Mouse (Mus musculus) megakaryocyte progenitor cell, adult 5-6 weeks (primary cell): Measurements from ENCODE around the gene Men1. TPM values are rescaled to one million over a fixed set of nuclear protein-coding genes. Genes with fewer than 3 reads are reported as not detected.
"Not testable (repeated sequence)": the region's sequence is repeated elsewhere in the genome, so short reads cannot be mapped to it uniquely, and the experiment has no call there.

Experiments used
- ATAC-seq: replicated peaks from 2 replicates; pipeline ENCODE4 v1.8.0; 2016; ENCODE audit warnings: mild to moderate bottlenecking, moderate TSS enrichment, inconsistent platforms; ENCODE audit not compliant: poor library complexity
- total RNA-seq, 2 experiments: library from RNA; stranded (forward) in 1 of 2; stranded (reverse) in 1 of 2; fragments of 157-497, 149-512 nt in 1 of 2; fragments of 200-1000 nt in 1 of 2; gene quantifications; 2 replicates each; pipeline versions ENCODE4 v1.2.3 to v1.2.4; 2015 to 2017

Gene Men1
- total RNA-seq, 2 experiments from 2014 or later = 23.6 to 27.9 TPM

DNA sequence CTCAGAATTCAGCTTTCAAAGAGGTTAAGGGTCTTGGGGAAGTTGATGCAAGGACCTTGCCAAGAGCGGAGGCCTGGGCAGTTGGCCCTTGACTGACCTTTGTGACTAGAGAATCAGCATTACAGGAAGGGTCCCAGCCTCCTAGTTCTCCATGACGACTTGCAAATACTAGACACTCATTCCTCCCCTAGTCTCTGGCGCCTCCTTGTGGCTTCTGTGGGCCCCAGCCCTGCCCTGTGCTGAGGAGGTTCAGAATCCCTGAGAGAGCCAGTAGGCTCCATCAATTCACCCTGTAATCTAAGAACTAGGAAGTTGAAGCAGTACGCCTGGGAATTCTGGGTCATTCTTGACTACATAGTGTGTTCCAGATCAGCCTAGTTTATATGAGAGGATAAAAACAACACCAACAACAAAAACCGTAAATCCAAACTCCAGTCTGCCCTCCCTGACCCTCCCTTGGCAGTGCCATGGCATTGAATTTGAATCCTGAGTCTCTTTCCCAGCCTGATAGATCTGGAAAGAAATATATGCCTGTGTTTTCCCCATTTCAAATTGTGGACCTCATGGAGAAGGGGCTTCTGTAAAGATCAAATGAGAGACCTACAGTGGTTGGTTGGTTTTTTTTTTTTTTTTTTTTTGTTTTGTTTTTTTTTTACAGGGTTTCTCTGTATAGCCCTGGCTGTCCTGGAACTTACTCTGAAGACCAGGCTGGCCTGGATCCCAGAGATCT, 29.8 kb upstream of the Men1 start:
- ATAC-seq = peak; percentile 54

DNA sequence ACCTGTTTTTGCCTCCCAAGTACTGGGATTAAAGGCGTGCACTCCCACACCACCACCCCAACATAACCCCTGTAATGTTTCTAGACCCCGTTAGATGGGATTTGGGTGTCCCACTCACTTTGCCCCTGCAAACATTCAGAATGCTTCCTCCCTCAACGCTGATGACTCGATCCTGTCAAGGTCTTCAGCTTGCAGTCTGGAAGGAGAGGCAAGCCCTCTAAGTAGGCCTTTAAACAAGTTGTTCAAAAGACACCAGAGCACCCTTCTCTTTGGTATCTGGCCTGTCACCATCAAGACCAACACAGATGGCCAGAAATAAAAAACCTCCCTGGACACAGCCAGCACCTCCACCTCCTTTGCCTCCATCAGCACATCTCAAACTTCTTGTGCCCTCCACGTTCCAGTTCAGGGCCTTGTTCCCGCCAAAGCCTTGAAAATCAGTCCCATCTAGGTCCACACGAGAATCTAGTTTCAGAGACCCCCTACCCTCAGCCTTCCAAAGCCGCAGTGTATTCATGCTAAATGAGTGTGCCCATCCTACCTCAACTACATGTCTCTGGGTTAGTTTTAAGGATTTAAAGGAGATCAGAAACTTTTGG, 29.2 kb upstream of the Men1 start:
- ATAC-seq = no peak

DNA sequence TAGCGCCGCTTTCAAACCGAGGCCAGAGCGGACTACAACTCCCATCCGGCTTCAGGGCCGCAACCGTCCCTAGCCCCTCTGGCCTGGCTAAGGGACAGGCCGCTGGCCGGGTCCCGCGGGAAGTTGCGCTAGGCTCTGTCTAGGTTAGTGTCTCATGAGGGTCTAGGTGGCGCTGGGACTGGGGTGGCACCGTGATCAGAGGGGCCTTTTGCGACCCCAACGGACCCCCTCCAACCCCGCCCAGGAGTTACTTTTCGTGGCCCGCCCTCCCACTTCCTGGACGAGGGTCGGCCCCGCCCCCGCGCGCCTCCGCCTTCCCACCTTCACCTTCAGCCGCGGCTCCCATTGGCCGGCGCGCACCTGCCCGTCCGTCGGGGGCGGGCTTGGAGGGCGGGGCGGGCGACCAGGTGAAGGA, 28.6 kb upstream of the Men1 start, which contains the start of gene Cdc42bpg:
Cdc42bpg (plus strand) TSS at position 320 of the 415 bp plus-strand sequence.
- peak; percentile 51 for ATAC-seq

- peak; percentile 77 for ATAC-seq
Measured at GRCm38 (mm10) chr19:6306586-6306985, 28.2 kb upstream of the Men1 start.

- no peak for ATAC-seq
Measured at GRCm38 (mm10) chr19:6307733-6308531, 26.8 kb upstream of the Men1 start.

GRCm38 (mm10) chr19:6310181-6310580, 24.6 kb upstream of the Men1 start:
- ATAC-seq = no peak

DNA sequence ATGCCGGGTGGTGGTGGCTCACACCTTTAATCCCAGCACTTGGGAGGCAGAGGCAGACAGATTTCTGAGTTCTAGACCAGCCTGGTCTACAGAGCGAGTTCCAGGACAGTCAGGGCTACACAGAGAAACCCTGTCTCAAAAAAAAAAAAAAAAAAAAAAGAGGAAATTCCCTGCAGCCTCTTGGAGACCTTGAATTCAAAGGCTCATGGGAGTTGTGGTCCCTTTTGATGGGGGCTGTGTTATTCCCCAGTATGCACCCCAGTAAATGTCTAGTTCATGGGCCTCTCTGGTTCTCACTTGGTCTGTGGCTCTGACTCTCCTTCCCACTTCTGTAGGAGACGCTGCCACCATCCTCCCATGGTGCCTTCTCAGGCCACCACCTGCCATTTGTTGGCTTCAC, 23.0 kb upstream of the Men1 start:
- ATAC-seq = not testable (repeated sequence)

DNA sequence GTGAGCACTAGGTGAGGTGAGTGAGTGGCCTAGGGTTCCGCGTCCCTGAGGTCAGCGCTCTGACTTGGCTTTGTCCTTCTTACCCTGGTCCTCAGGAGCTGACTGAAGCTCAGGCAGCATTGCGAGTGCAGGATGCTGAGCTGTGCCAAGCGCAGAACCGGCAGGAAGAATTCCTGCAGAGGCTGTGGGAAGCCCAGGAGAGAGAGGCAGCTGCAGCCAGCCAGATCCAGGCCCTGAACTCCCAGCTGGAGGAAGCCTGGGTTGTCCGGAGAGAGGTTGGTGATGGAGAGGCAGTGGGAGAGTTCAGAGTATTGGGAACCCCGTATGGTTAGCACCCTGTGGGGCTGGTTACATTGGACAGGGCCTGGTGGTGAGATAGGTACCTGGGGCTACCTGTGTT, 21.0 kb upstream of the Men1 start:
- no peak for ATAC-seq

- no peak for ATAC-seq
Measured at GRCm38 (mm10) chr19:6314513-6314912, 20.3 kb upstream of the Men1 start.

GRCm38 (mm10) chr19:6315573-6315972, 19.2 kb upstream of the Men1 start:
- ATAC-seq = no peak

DNA sequence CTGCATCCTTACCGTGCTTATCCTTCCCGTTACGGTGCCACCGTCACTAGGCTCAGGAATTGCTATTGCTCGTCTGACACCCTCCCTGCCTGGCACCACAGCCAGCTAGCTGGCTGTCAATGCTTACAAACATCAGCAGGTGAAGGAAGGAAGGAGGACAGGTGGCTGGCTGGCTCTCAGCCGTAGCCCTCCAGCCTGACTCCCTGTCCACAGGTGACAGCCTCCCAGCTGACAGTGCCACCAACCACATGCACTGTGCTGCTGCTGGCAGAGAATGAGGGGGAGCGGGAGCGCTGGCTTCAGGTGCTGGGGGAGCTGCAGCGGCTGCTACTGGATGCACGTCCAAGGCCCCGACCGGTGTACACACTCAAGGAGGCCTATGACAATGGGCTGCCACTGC, 16.6 kb upstream of the Men1 start:
- no peak for ATAC-seq

DNA sequence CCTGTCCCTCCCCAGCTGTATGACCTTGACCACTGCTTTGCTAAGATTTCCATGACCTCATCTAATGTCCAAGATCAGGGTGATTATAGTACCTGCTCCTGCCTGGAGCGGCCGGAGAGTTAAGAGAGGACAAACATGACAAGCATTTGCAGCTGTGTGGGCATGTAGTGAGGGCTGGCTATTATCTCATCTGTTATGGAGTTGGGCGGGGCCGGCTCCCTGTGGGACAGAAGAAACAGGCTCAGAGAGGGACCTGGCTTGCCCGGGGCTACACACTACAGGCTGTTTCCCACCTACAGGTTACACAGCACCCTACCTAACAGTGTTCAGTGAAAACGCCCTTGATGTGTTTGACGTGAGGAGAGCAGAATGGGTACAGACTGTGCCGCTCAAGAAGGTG, 13.4 kb upstream of the Men1 start:
- ATAC-seq = 0 out of 2 replicates have a peak, but pooled peaks have one; percentile 42

GRCm38 (mm10) chr19:6321786-6322621, 12.8 kb upstream of the Men1 start:
- no peak for ATAC-seq

GRCm38 (mm10) chr19:6324751-6325150, 10.0 kb upstream of the Men1 start:
- no peak for ATAC-seq

DNA sequence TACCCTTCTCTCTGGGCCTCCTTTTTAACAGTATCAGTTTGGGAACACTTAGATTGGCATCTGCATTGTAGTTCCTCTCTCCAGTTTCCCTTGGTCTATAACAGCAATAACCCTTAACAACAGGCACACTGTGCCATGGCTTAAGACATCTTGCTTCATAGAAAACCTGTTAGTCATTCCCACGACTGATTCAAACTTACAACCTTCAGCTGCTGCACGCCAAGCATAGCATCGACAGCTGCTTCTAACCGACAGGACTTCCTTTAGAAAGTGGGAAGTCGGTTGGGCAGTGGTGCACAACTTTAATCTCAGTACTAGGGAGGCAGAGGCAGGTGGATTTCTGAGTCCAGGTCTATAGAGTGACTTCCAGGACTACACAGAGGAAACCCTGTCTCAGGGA, 3.6 kb upstream of the Men1 start:
- peak; percentile 15; the same call in 1 of the 2 replicates for ATAC-seq

DNA sequence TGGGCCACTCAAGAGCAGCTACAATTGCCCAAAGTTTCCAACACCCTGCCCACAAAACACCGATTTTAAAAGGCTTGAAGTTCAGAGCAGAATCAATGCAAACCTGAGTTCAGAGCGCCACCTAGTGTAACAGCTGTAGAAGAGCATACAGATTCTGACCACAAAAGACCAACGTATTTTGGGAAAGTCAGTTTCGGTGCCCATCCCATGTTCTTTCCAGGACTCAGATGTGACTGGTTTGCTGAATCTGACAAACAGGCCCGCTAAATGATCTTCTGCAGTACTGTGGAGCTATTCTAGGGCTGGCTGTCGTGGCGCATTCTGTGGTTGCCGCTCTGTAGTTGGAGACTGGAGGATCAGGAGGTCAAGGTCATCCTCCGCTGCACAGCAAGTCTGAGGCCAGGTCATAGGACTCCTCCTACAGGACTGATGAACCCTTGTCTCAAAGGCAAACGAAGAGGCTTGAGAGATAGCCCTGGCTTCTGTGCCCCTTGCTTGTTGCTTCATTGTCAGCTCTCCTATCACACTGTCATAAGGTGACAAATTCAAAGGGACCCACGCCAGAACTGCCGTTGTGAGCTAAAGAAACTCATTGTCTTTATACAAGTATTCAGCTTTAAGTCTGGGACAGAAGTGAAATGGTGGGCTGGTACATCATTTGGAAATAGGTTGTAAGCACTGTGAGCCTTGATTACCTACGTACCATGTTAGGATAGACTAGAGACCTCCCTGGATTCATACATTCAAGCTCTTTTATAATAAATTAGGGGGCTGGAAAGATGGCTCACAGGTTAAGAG, 2.9 kb upstream of the Men1 start:
- peak; percentile 59 for ATAC-seq

DNA sequence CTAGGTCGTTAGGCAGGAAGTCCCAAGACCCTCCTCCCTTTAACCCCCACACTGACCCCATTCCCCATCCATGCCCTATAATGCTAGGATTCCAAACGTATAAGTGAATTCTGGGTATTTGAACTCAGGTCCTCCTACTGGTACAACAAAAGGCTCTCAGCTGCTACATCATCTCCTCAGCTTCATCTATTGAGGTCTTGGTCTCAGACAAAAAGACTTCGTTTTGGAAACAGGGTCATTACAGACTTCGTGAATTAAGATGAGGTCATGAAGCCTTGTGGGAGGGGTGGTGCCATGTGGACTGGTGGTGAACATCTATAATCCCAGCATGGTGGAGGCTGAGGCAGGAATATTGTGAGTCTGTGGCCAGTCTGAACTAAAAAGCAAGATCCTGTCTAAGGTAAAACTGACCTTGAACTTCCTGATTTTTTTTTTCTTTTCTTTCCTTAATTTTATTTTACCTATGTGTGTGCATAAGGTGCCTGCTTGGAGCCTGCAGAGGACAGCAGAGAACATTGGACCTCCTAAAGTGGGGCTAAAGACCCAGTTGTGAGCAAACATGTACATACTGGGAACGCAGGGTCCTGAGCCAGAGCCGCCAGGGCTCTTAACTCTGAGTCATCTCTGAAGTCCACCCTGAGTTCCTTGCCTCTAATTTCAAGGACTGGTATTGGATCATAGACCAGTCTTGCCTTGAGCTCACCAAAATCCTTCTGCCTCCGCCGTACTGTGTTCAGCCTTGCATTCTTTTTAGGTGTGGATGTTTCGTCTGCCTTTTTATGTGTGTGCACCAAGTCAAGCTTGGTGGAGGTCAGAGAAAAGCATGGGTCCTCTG, 801 bp upstream of the Men1 start:
- 0 out of 2 replicates have a peak, but pooled peaks have one; percentile 0 for ATAC-seq

DNA sequence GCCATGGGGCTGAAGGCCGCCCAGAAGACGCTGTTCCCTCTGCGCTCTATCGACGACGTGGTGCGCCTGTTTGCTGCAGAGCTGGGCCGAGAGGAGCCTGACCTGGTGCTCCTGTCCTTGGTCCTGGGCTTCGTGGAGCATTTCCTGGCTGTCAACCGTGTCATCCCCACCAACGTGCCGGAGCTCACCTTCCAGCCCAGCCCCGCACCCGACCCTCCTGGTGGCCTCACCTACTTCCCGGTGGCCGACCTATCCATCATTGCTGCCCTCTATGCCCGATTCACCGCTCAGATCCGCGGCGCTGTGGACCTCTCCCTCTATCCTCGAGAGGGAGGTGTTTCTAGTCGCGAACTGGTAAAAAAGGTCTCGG, 664 bp downstream of the Men1 start:
- ATAC-seq = no peak

- no peak for ATAC-seq
Measured at GRCm38 (mm10) chr19:6336920-6337319, 2.1 kb downstream of the Men1 start.
